Mouse (Mus musculus) frontal cortex, adult 2 months (tissue): ENCODE results near the gene Cabp7. TPM values are rescaled to one million over a fixed set of nuclear protein-coding genes. Genes with fewer than 3 reads are reported as not detected.

Experiments used
- DNase-seq, 2 experiments: peaks; one replicate each; pipeline ENCODE4 v3.0.0; 2022; ENCODE audit warnings: low spot score in 1 of 2; ENCODE audit errors: extremely low spot score in 1 of 2
- polyA plus RNA-seq: library from polyadenylated mRNA; depleted of rRNA; stranded (reverse); fragments of >200 nt; gene quantifications from 2 replicates; pipeline ENCODE4 v1.2.3, GENCODE M21; 2012; rRNA removed

Gene Cabp7
- polyA plus RNA-seq = 14.8 and 15.7 TPM in 2 replicates

GRCm38 (mm10) chr11:4746733-4747132 lies at the start of gene Cabp7:
TSS of gene Cabp7 (minus strand) at chr11:4746778.
- DNase-seq = no peak

GRCm38 (mm10) chr11:4793006-4793405 lies 46.4 kb upstream of the Cabp7 start:
- no peak for DNase-seq

DNA sequence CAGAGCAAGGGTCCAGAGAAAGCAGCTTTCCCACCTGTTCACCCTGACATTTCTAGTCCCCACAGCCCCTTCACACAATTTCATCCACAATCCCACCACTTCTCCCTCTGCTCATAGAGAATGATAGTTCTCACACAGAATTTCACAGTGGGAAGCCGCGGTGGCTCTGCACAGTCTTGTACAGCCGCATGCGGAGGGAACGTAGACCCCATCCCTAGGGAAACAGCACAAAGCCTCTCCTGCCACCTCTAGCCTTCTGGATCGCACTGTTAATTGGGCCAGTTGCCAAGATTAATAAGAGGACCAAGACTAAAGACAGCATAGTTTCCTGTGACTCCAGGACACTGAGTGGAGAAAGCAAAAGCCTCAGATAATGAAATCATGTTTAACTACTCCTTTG lies 45.0 kb upstream of the Cabp7 start:
- DNase-seq = no peak

- no peak for DNase-seq
These were observed 43.1 kb upstream of the Cabp7 start for GRCm38 (mm10) chr11:4789691-4790090.

DNA sequence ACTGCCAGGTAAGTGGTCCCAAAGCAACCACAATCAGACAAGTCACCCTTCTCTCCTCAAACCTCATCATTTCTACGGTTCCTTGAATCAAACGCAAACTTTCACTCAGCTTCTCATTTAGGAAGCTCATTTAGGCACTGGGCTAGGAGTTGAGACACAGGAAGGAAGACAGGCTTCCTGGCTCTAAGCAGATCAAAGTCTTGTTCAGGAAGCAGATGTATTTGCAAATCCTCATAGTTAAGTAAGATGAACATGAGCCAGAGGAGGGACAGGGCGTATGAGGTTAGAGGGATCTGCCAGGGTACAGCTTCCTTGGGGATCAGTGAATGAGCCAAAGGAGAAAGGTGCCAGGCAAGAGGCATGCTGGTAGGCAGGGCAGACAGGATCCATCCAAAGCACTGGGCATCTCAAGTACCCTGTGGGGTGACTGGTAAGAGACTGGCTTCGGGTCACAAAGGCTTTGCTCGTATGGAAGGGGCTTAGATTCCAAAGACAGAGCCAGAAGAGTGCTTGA lies 38.1 kb upstream of the Cabp7 start:
- DNase-seq = no peak

DNA sequence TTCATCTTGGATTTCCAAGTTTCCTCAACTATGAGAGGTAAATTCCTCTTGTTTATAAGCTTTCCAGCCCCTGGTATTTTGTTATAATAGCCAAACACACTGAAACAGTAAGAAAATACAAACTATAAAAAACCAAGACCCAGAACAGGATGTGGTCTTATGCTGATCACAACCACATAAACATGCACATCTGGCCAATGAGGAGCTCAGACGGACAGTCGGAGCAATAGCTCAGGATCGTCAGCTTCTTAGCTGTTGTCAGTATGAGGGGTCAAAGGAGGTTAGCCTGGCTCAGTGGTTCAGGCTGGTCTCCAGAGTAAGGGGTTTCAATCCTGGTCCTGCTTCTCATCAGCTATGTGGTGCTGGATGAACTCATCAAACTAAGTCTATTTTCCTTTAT lies 36.5 kb upstream of the Cabp7 start:
- no peak for DNase-seq

- no peak for DNase-seq
These were observed 34.3 kb upstream of the Cabp7 start for GRCm38 (mm10) chr11:4780927-4781326.

DNA sequence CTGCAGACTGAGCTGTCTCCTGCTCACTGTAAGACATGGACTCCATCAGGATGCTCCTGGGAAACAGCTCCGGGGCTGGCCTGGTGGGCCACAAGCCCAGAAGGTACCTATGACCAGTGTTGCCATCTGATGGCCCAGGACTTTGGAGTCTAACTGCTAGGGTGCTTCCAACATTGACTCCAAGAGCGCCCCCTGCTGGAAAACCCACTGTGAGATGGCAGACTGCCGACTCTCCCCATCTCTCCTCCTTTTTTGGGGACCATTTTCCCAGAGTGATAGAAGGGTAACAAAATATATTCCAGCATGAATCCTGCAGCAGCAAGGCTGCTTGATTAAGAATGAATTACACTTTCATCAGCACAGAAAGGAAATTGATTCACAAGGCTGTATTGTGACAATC lies 26.3 kb upstream of the Cabp7 start:
- peak in 1 of 2 experiments; percentile 82 for DNase-seq

DNA sequence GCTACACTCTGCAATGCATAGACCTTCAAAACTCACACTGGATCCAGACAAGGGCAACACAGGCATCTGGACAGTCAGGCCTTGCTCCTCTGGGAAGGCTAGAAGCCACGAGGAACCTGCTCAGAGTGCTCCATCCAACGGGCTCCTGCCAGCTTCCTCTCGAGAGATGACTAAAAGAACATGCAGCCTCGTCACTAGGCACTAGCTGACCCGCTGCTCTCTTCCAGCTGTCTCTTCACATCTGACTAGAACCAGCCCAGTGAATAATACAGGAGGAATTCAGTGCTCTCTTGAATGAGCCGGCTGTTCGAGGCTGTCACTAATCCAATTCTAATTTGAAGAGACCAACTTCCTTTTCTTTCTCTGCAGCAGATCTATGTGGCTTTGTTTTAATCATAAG lies 25.2 kb upstream of the Cabp7 start:
- DNase-seq = no peak

DNA sequence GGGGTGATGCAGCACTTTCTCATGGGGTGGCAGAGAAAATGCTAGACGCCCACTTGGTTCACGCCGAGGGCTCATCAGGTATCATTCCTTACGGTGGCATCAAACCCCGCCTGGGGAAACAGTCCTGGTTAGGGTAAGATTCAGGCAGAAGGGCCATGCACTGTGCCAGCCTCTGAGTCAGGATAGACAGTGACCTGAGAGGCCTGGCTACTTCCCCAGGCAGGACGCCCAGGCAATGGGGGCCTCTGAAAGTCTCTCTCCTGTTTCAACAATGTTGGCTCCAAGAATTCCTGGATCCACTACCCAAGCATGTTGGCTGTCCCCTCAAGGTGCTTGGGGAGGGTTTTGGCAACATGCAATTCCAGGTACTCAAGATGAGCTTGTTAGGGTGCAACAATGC lies 23.3 kb upstream of the Cabp7 start:
- no peak for DNase-seq

- no peak for DNase-seq
These were observed 22.7 kb upstream of the Cabp7 start for GRCm38 (mm10) chr11:4769293-4769692.

GRCm38 (mm10) chr11:4768399-4768798 lies 21.8 kb upstream of the Cabp7 start:
- DNase-seq = no peak

- no peak for DNase-seq
These were observed 17.9 kb upstream of the Cabp7 start for GRCm38 (mm10) chr11:4764476-4764875.

- DNase-seq = no peak
These were observed 17.1 kb upstream of the Cabp7 start for GRCm38 (mm10) chr11:4763631-4764030.

DNA sequence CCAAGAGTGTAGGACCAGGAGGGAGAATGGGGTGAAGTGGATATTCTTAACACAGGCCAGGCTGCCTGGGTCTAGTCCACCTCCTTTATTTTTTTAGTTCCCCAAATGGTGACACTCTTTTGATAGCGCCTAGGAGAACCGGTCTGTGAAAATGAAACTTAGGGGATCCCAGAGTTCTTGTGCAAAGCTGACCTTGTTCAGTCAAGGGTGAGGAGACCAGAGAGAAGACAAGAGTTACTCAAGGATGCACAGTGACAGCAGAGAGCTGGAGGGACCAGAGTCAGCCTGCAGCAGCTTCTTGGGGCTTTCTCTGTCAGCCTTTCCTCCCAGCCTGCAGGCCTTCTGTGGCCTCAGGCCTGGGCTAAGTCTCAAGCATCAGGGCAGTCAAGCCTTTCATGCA lies 15.9 kb upstream of the Cabp7 start:
- no peak for DNase-seq

DNA sequence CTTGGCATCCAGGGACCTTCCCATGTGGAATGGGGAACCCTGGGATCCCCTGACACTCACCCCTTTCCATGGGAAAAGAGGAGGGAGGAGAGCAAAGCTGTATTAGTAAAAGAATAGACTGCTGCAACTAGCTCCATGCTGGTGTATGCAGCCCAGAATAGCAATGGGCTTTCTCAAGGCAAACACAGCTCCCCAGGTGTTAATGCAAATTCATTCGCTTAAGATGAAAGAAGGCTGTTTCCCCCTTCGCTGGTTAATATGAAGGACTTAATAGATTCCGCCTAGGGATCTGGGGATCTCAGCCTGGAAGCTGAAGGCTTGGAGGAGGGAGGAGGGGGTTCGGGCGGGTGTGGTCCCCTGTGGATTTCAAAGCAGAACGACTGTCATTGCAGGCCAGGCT lies 15.4 kb upstream of the Cabp7 start:
- DNase-seq = no peak

GRCm38 (mm10) chr11:4760438-4760837 lies 13.9 kb upstream of the Cabp7 start:
- no peak for DNase-seq

GRCm38 (mm10) chr11:4757789-4758158 lies 11.2 kb upstream of the Cabp7 start:
- DNase-seq = no peak

- DNase-seq = no peak
These were observed 10.6 kb upstream of the Cabp7 start for GRCm38 (mm10) chr11:4756984-4757788.

DNA sequence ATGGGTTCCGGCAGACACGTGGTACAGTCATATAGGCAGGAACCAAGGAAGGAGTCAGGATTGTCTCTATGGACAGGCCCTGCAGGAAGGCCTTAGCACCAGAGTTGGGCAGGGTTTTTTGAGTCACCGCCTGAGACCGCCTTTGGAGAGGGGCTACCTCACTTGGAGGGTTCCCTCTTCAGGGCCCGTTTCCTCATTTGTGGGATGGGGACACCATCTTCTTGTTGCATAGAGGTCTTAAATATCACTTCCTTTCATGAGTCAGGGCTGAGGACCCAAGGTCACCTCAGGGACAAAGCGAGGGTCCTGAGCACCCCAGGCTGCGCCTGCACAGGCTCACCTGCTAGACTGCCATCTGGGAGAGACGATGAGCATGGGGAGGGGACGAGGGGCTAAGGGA lies 9.9 kb upstream of the Cabp7 start:
- no peak for DNase-seq

DNA sequence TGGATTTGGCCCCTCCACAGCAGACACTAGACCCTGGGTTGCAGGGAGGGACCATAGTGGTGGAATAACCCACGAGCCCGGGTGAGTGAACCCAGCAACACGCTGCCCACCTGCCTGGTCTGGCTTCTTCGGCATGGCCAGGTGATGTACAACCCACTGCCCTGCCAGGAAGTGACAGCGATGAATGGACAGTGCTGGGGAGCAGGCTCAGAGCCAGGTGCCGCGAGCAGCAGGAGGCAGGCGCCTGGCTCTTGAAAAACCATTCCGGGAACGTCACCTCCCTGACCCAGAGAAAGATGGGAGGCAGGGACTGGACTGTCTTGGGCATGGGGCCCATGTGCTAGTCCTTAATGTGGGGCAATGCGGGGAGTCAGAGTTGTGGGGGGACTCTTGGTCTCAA lies 8.3 kb upstream of the Cabp7 start:
- no peak for DNase-seq

DNA sequence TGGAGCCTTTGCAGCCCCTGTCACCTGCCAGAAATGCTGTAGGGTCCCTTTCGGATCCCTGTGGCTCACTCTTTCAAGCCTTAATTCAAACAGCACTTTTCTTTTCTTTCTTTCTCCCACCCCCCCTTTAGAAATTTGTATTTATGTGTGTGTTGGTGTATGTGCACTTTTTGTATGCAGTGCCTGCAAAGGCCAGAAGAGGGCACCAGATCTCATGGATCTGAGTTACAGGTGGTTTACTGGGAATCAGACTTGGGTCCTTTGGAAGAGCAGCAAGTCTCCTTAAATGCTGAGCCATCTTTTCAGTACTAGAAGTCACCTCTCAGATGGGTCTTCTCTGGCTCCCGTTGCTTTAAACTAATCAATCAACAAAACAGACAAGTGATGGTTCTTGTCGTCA lies 7.5 kb upstream of the Cabp7 start:
- DNase-seq = no peak

GRCm38 (mm10) chr11:4752836-4753235 lies 6.3 kb upstream of the Cabp7 start:
- DNase-seq = no peak
